Mouse (Mus musculus) CH12.LX (cell line): ENCODE results near the gene Hck.

Source experiments
- CTCF ChIP-seq, 2 experiments: IDR thresholded peaks in 1 of 2; conservative IDR thresholded peaks in 1 of 2; 2 replicates each; pipeline ENCODE4 v1.5.1; 2011 to 2012; ENCODE audit warnings: low read depth in 2 of 2, low read length in 2 of 2, improper control_type of control experiment in 1 of 2, inconsistent platforms in 1 of 2, mild to moderate bottlenecking in 1 of 2, moderate library complexity in 1 of 2
- E2F4 ChIP-seq: IDR thresholded peaks from 2 replicates; pipeline ENCODE4 v1.6.1; 2011; ENCODE audit warnings: low read depth, low read length, improper control_type of control experiment; ENCODE audit not compliant: insufficient replicate concordance
- HCFC1 ChIP-seq: IDR thresholded peaks from 2 replicates; pipeline ENCODE4 v1.6.1; 2012; ENCODE audit warnings: low read depth, mild to moderate bottlenecking, inconsistent platforms, low read length, improper control_type of control experiment
- UBTF ChIP-seq: IDR thresholded peaks from 2 replicates; pipeline ENCODE4 v1.6.1; 2012; ENCODE audit warnings: low read depth, mild to moderate bottlenecking, inconsistent platforms, low read length, improper control_type of control experiment, moderate library complexity
- USF1 ChIP-seq: IDR thresholded peaks from 2 replicates; pipeline ENCODE4 v1.6.1; 2014; ENCODE audit warnings: low read depth, mild to moderate bottlenecking, inconsistent platforms, low read length, improper control_type of control experiment
- ZC3H11A ChIP-seq: IDR thresholded peaks from 2 replicates; pipeline ENCODE4 v1.6.1; 2012; ENCODE audit warnings: low read depth, mild to moderate bottlenecking, inconsistent platforms, low read length, improper control_type of control experiment

GRCm38 (mm10) chr2:153117051-153117486 is 8.8 kb downstream of the Hck start:
- TF ChIP-seq CTCF (conservative IDR thresholded peaks at IDR 0.05 in 1 of 2, IDR thresholded peaks at IDR 0.05 in 1 of 2; ENCODE audit: low read depth in 2 of 2, low read length in 2 of 2) (no peak), UBTF (no peak), E2F4 (no peak), USF1 (no peak), ZC3H11A (no peak), HCFC1 (no peak)
